Mouse (Mus musculus) thymus, adult 2 months (tissue): ENCODE results near the gene Rhoc. TPM values are rescaled to one million over a fixed set of nuclear protein-coding genes. Genes with fewer than 3 reads are reported as not detected.

ENCODE experiments used
- DNase-seq: peaks from one replicate; pipeline ENCODE4 v3.0.0; 2021
- H3K27ac ChIP-seq: fragments of 200-500 bp; 2 replicates; pipeline ENCODE4 v1.5.1; 2012; ENCODE audit warnings: low read length, control low read depth; ENCODE audit not compliant: control insufficient read depth, insufficient read depth
- H3K27me3 ChIP-seq: fragments of 200-500 bp; 2 replicates; pipeline ENCODE4 v1.6.1; 2012; ENCODE audit warnings: mild to moderate bottlenecking, low read length, moderate library complexity, mixed read lengths; ENCODE audit not compliant: control insufficient read depth, insufficient read depth
- H3K36me3 ChIP-seq: fragments of 200-500 bp; 2 replicates; pipeline ENCODE4 v1.6.1; 2012; ENCODE audit warnings: mild to moderate bottlenecking, low read length, moderate library complexity; ENCODE audit not compliant: control insufficient read depth, insufficient read depth
- H3K4me1 ChIP-seq: fragments of 200-500 bp; replicated peaks from 2 replicates; pipeline ENCODE4 v1.6.1; 2012; ENCODE audit warnings: low read length; ENCODE audit not compliant: control insufficient read depth, insufficient read depth
- H3K4me3 ChIP-seq: fragments of 200-500 bp; 2 replicates; pipeline ENCODE4 v1.5.1; 2012; ENCODE audit warnings: mild to moderate bottlenecking, low read length, control low read depth, moderate library complexity; ENCODE audit not compliant: control insufficient read depth, insufficient read depth
- CTCF ChIP-seq: fragments of 200-500 bp; IDR thresholded peaks from 2 replicates; pipeline ENCODE4 v1.5.1; 2012; ENCODE audit warnings: mild to moderate bottlenecking, control low read depth, low read length, moderate library complexity, borderline replicate concordance; ENCODE audit not compliant: control insufficient read depth, poor library complexity, insufficient read depth; ENCODE audit errors: extremely low read depth
- POLR2A ChIP-seq: fragments of 200-500 bp; IDR thresholded peaks from 2 replicates; pipeline ENCODE4 v1.6.1; 2012; ENCODE audit warnings: mild to moderate bottlenecking, low read length, control low read depth, moderate library complexity; ENCODE audit not compliant: control insufficient read depth, poor library complexity, insufficient read depth; ENCODE audit errors: extremely low read depth
- WGBS: fragments of 180-500 bp; shearing (Covaris S2); methylation state at CpG from one replicate; pipeline ENCODE4 v1.1.7; 2018; 5-methylcytosine and 5-hydroxymethylcytosine counted together
- polyA plus RNA-seq: library from polyadenylated mRNA; depleted of rRNA; stranded (reverse); fragments of >200 nt; gene quantifications from 2 replicates; pipeline ENCODE4 v1.2.3, GENCODE M21; 2012

Gene Rhoc
- polyA plus RNA-seq, 1 experiment: 23.5 TPM

DNA sequence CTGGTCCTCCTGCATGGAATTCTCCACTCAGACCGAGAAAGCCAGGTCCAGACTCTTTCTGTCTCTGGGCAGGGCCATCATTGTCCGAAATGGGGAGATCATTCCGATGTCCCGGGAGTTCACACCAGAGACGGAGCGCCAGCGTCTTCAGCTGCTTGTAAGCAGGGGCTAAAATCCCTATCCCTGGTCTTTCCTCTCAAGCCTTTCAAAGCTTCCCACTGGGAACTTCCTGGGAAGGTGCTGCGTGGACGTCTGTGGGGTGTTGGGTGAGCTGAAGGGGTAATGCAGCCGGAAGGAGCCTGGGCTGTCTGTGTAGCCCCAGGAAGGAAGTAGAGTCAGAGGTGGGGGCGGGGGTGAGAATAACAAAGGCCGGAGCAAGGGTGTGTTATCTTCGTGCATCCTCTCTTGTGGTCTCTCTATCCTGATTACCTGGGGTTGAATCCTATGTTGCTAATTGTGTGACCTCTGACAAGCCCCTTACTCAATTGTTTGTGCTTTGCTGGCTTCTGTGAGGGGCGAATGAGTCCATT lies 4.1 kb upstream of the Rhoc start:
- Histone ChIP-seq H3K4me1 (peaks cover 26% of the 10 kb centered on the region), H3K4me3 (no peak overlapping the region), H3K27me3 (peaks cover 7% of the 10 kb centered on the region; the same call in 1 of the 2 replicates), H3K36me3 (no peaks in the 10 kb centered on the region), H3K27ac (no peak overlapping the region)
- no peak for TF ChIP-seq CTCF
- TF ChIP-seq POLR2A: no peak
- DNase-seq: no peak
- WGBS: 53% methylated on average over 14 of the region's 14 CpGs

GRCm38 (mm10) chr3:104785284-104785683 lies 2.9 kb upstream of the Rhoc start:
- Histone ChIP-seq H3K4me3 (no peak overlapping the region), H3K27me3 (peaks cover 11% of the 10 kb centered on the region; the same call in 1 of the 2 replicates), H3K36me3 (no peaks in the 10 kb centered on the region), H3K4me1 (peaks cover 30% of the 10 kb centered on the region), H3K27ac (no peak overlapping the region)
- TF ChIP-seq POLR2A (no peak), CTCF (no peak)
- DNase-seq: no peak
- WGBS: 93% methylated on average over 6 of the region's 6 CpGs

DNA sequence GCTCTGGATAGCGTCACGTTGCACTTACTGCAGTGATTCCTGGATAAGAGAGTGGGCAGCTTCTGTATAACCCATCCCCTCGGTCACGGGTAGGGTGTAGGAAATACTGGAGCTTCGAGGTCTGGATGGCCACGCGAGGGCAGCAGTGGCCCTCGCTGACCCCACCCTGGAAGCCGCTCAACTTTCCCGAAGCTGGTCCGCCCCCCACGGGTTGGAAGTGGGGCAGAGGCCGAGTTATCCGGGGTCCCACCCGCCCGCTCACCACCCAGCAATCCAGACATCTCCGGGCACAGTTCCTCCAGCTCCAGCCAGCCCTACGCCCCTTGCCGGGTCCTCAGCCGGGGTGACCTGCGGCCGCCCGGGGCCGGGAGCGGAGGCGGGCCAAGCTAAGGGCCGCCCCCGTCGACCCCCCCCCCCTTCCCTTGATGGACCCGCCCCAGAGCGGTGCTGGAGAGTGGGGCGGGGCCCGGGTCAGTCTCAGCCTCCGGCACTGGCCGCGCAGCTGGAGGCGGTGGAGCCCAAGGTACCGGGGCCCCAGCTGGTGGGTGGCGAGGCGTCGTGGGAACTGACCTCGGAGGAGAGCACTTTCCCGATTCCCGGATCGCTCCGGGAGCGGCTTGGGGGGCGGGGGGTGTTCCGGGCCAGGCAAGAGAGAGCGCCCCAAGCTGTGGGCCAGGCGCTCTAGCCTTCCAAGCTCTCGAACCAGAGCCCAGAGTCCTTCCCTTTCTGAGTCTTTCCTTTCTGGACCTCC lies 561 bp downstream of the Rhoc start:
- Histone ChIP-seq H3K27ac (no peak overlapping the region), H3K36me3 (no peaks in the 10 kb centered on the region), H3K4me3 (peak overlapping the region; percentile 44), H3K27me3 (peaks cover 6% of the 10 kb centered on the region; the same call in 1 of the 2 replicates), H3K4me1 (peaks cover 15% of the 10 kb centered on the region)
- 0 out of 2 replicates have a peak, but pooled peaks have one; percentile 12 for TF ChIP-seq POLR2A
- TF ChIP-seq CTCF: peak; percentile 53; the same call in 1 of the 2 replicates
- 3% methylated on average over 44 of the region's 52 CpGs for WGBS
- peak; percentile 26 for DNase-seq

- TF ChIP-seq POLR2A: no peak
- no peak for DNase-seq
- H3K27ac ChIP-seq: no peak overlapping the region
Observed at GRCm38 (mm10) chr3:104789312-104789605, 1.1 kb downstream of the Rhoc start.

DNA sequence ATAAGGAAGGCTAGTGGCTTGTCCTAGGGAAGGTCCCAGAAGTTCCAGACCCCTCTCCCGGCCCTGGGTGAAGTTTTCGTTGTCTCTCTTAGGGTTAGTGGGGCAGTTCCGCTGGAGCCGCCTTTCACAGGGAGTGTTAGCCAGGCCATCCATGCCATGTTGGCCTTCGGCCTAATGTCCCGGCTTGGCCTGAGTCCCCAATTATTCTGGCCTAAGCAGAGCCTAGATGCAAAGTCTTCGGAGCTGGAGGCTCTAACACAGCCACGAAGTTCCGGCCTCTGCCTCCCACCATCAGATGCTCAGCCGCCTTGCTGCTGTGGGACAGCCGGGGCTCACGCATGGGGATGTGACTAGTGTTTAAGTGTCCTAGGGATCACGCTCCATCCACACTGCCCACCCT lies 1.6 kb downstream of the Rhoc start:
- DNase-seq: no peak

More at GRCm38 (mm10) chr3:104789312-104789605, 1.1 kb downstream of the Rhoc start:
- Histone ChIP-seq H3K36me3 (no peaks in the 10 kb centered on the region), H3K27me3 (peaks cover 6% of the 10 kb centered on the region; the same call in 1 of the 2 replicates), H3K4me1 (peaks cover 11% of the 10 kb centered on the region), H3K4me3 (peak overlapping the region; percentile 44)
- 48% methylated on average over 10 of the region's 10 CpGs for WGBS

GRCm38 (mm10) chr3:104790401-104790937 lies 2.3 kb downstream of the Rhoc start:
- peaks cover 6% of the 10 kb centered on the region for H3K4me1 ChIP-seq
- WGBS: 78% methylated on average over 6 of the region's 6 CpGs
- H3K27me3 ChIP-seq: peaks cover 6% of the 10 kb centered on the region; the same call in 1 of the 2 replicates
- H3K36me3 ChIP-seq: peaks cover 2% of the 10 kb centered on the region
- no peak overlapping the region for H3K27ac ChIP-seq
- no peak for DNase-seq
- no peak overlapping the region for H3K4me3 ChIP-seq
- TF ChIP-seq CTCF (no peak), POLR2A (no peak)

More for the DNA sequence above, 1.6 kb downstream of the Rhoc start:
- Histone ChIP-seq H3K4me3 (no peak overlapping the region), H3K27me3 (peaks cover 6% of the 10 kb centered on the region; the same call in 1 of the 2 replicates), H3K4me1 (peaks cover 6% of the 10 kb centered on the region), H3K27ac (no peak overlapping the region), H3K36me3 (no peaks in the 10 kb centered on the region)
- WGBS: 92% methylated on average over 13 of the region's 13 CpGs
- TF ChIP-seq CTCF: no peak
- TF ChIP-seq POLR2A: no peak
